Mouse (Mus musculus): ENCODE results near the gene Nt5c1b. TPM values are rescaled to one million over a fixed set of nuclear protein-coding genes. Genes with fewer than 3 reads are reported as not detected.
A peak's percentile ranks its signal among the peaks of the same experiment; 100 is the strongest.

Gene Nt5c1b
- polyA plus RNA-seq, 1 experiment from 2014 or later: not detected

DNA sequence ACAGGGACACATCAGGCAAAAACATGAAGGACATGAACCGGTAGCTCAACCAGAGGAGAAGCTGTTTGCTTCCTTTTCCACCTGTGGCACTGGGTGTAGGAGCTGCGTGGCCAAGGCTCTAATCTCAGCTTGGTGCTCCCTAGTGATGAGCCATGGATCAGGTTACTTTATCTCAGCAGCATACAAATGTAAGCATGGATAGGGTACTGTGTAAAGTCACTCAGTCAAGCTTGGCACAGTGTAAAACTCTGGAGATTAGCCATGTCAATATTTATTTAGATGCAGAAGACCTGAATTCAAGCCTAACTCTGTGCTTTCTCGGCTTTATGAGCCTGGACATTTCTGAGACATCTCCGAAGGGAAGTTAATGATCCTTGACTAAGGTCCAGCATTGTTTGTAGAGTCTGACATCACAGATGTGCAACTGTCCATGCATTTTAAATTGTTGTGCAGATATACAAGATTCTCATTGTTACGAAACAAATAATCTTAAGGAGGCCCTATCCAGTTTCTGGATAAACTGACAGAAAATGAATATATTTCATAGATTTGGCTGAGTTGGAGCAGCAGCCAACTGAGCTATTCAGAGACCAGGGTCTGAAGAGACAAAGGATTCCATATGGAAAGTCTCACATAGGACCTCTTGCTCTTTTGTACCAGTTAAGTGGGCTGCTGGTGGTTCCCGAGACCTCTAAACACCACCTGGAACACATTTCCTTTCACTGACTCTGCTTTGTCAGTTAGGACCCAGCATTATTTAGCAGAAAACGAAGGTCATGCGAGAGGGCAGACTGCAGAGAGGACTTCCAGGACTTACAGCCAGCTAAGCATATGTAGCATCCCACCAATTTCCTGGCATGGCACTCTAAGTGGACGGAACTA is 56.5 kb downstream of the Nt5c1b start:
- H3K27ac ChIP-seq: no peak overlapping the region
- WGBS: 77% methylated on average over 9 of the region's 9 CpGs
- no peak overlapping the region for H3K9ac ChIP-seq
- H3K27me3 ChIP-seq: no peaks in the 10 kb centered on the region
- H3K4me3 ChIP-seq: no peak overlapping the region
- no peak for ATAC-seq
- no peaks in the 10 kb centered on the region for H3K36me3 ChIP-seq (ENCODE audit: poor library complexity, severe bottlenecking)
- no peak overlapping the region for H3K4me2 ChIP-seq
- no peaks in the 10 kb centered on the region for H3K9me3 ChIP-seq (replicated peaks)
- H3K4me1 ChIP-seq: no peaks in the 10 kb centered on the region

- WGBS: 94% methylated on average over 1 of the region's 1 CpGs
- Histone ChIP-seq H3K4me2 (no peak overlapping the region), H3K9ac (no peak overlapping the region), H3K36me3 (ENCODE audit: poor library complexity, severe bottlenecking) (no peaks in the 10 kb centered on the region), H3K27ac (no peak overlapping the region), H3K9me3 (replicated peaks) (no peaks in the 10 kb centered on the region), H3K27me3 (no peaks in the 10 kb centered on the region), H3K4me3 (no peak overlapping the region), H3K4me1 (no peaks in the 10 kb centered on the region)
- ATAC-seq: no peak
These were observed 61.2 kb downstream of the Nt5c1b start for GRCm38 (mm10) chr12:10430999-10431398.

DNA sequence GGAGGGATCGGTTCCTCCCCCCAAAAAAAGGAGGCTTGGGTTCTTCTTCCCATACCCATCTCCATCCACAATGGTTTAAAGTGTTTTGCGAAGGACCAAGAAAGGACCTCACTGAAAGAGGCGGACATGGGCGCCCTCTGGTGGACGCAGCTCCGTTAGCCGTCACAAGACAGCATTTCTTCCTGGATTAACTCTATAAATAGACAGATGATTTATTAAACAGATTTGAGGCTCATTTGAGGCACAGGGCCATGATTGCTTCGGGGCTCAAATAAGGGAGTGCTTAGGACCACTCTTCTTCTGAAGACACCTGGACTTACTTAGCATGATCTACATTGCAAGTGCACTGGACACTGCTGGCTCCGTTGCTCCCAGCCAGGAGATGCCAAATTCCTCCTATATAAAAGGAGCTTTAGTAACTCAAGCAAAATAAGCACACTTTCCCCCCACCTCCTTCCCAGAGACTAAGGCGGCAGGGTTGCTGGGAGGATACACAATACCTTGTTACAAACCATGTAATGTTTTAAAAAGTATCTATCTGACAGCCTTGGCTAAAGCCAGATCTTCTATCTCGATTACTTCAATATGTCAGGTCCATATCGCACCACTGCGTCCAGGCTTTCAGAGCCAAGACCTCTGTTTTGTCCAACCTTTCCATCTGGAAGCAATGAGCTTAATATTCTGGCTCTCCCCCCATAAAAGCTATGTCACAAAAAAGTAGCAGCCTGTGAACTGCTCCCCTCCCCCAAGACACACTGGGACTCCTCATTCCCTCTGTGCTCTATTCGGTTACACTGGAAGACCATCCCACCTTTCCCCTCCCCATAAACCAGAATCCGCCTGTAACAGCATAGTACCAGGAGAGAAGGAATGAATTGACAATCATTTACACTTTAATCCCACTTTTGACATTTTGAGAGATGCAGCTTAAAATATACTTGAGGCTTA is 68.6 kb downstream of the Nt5c1b start:
- no peak overlapping the region for H3K4me3 ChIP-seq
- ATAC-seq: peak; percentile 78
- H3K36me3 ChIP-seq (ENCODE audit: poor library complexity, severe bottlenecking): no peaks in the 10 kb centered on the region
- H3K4me2 ChIP-seq: no peak overlapping the region
- no peak overlapping the region for H3K27ac ChIP-seq
- WGBS: 33% methylated on average over 15 of the region's 15 CpGs
- H3K9ac ChIP-seq: no peak overlapping the region
- H3K4me1 ChIP-seq: 0 out of 2 replicates have a peak, but pooled peaks cover 7% of the 10 kb centered on the region
- H3K9me3 ChIP-seq (replicated peaks): no peaks in the 10 kb centered on the region
- peaks cover 3% of the 10 kb centered on the region; the same call in 1 of the 2 replicates for H3K27me3 ChIP-seq

Other genes with a start within 250 kb of the Nt5c1b start
- 27.0 and 28.4 TPM in 2 replicates for gene Rdh14, start 20.8 kb downstream of the Nt5c1b start, polyA plus RNA-seq (2015; fragmentation: Nextera tagmentation; extraction: Ambion mirVana)

Measured in forebrain, embryonic 13.5 days (tissue).